In the genomic region with DNA sequence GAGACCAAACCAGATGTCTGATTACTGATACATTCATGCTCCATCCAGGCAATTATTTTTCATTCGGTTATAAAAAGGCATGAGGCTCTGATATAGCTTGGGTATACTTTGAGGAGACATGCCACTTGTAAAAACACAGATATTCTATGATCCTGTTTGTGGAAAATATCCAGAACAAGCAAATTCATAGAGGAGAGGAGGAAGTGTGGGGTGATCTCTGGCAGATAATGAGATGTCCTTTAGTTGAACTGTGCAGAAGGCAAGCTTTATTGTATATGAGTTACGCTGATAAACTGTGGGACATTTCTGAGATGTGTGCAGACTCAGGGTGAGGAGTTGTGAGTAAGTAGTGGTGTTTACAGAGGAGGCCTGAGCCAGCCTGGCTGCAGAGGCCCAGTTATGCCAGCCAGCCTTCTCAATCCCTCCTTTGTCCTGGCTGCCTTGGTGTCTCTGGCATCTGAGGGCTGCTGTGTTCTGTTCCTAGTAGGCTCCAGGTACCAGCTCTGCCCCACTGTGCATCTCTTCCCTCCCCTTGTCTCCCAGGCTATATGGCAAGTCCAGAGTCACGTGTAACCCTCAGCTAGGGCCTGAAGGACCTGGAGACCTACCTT, we compare ENCODE assay signal across 14 mouse cellular contexts. TPM values are rescaled to one million over a fixed set of nuclear protein-coding genes. Genes with fewer than 3 reads are reported as not detected.
DNase-seq lines count a peak whose midpoint lies in the region; ATAC-seq and TF ChIP-seq lines count a peak whose summit lies in the region.
"Had no signal": no experiment of that assay in that cellular context is flagged by ENCODE, and none has a peak within 500 bp of the region (broad histone marks: within the 10 kb centered on the region; RNA-seq: fewer than 3 reads in every experiment).

No protein-coding gene starts in this region.

- no peak overlapping the region for H3K4me3 ChIP-seq in kidney, postnatal 0 days (replicated peaks; ENCODE audit: low read depth, low read length)
- no peak overlapping the region for H3K4me3 ChIP-seq in midbrain, embryonic 11.5 days (ENCODE audit: low read depth, low read length)
- no peak overlapping the region for H3K4me3 ChIP-seq in midbrain, embryonic 16.5 days (ENCODE audit: low read depth, low read length)
- H3K4me3 ChIP-seq in cortical plate, adult 2 months (ENCODE audit: insufficient read depth, low read length) = no peak overlapping the region
- no peak overlapping the region for H3K4me3 ChIP-seq in stomach, postnatal 0 days (ENCODE audit: low read depth, low read length)
- H3K4me3 ChIP-seq: heart, embryonic 10.5 days; liver, embryonic 12.5 days had no signal

- no peak for DNase-seq in kidney, postnatal 0 days (ENCODE audit: low spot score)
- no peak for DNase-seq in kidney, postnatal 10 days
- DNase-seq in midbrain, embryonic 11.5 days (ENCODE audit: low spot score, missing footprints) = peak; percentile 14
- no peak for DNase-seq in stomach, postnatal 0 days (ENCODE audit: low spot score)
- DNase-seq in spleen, adult 12 weeks (ENCODE audit: low spot score) = no peak
- DNase-seq: cerebellum, adult 9-11 months had no signal

- no peak for ATAC-seq in kidney, postnatal 0 days (replicated peaks; ENCODE audit: low FRiP score, low read depth)
- ATAC-seq in midbrain, embryonic 11.5 days (ENCODE audit: low FRiP score) = no peak
- no peak for ATAC-seq in midbrain, embryonic 16.5 days
- ATAC-seq in stomach, postnatal 0 days (ENCODE audit: low FRiP score, low TSS enrichment) = peak; percentile 33; the same call in 1 of the 2 replicates
- ATAC-seq: liver, embryonic 12.5 days had no signal

- H3K27me3 ChIP-seq in kidney, postnatal 0 days (ENCODE audit: insufficient read depth, low read length) = no peaks in the 10 kb centered on the region
- peaks cover 3% of the 10 kb centered on the region for H3K27me3 ChIP-seq in midbrain, embryonic 11.5 days (ENCODE audit: control insufficient read depth, insufficient read depth, low read length)
- H3K27me3 ChIP-seq in midbrain, embryonic 16.5 days (ENCODE audit: control insufficient read depth, insufficient read depth, low read depth, low read length) = no peaks in the 10 kb centered on the region
- no peaks in the 10 kb centered on the region for H3K27me3 ChIP-seq in stomach, postnatal 0 days (ENCODE audit: control insufficient read depth, insufficient read depth, low read length)

- H3K9me3 ChIP-seq in kidney, postnatal 0 days (replicated peaks; ENCODE audit: low read length) = no peaks in the 10 kb centered on the region
- H3K9me3 ChIP-seq in midbrain, embryonic 11.5 days (ENCODE audit: control insufficient read depth, low read length) = no peaks in the 10 kb centered on the region
- H3K9me3 ChIP-seq in midbrain, embryonic 16.5 days (replicated peaks; ENCODE audit: control insufficient read depth, low read length, poor library complexity, severe bottlenecking) = no peaks in the 10 kb centered on the region
- no peaks in the 10 kb centered on the region for H3K9me3 ChIP-seq in stomach, postnatal 0 days (ENCODE audit: control insufficient read depth, low read length)
- H3K9me3 ChIP-seq: heart, embryonic 10.5 days; liver, embryonic 12.5 days had no signal

- H3K27ac ChIP-seq in kidney, postnatal 0 days = 0 out of 2 replicates have a peak overlapping the region, but pooled peaks have one; percentile 6
- no peak overlapping the region for H3K27ac ChIP-seq in midbrain, embryonic 11.5 days (ENCODE audit: low read depth, low read length)
- H3K27ac ChIP-seq in midbrain, embryonic 16.5 days (ENCODE audit: low read length) = no peak overlapping the region
- 0 out of 2 replicates have a peak overlapping the region, but pooled peaks have one; percentile 24 for H3K27ac ChIP-seq in cortical plate, adult 2 months (ENCODE audit: insufficient read depth, low read length)
- H3K27ac ChIP-seq in stomach, postnatal 0 days (replicated peaks) = peak overlapping the region; percentile 70
- H3K27ac ChIP-seq: heart, embryonic 10.5 days; liver, embryonic 12.5 days; macrophage had no signal

- TF ChIP-seq POLR2A in cortical plate, adult 2 months (IDR thresholded peaks at IDR 0.05; ENCODE audit: extremely low read depth, insufficient read depth, low read length) = no peak

- H3K4me1 ChIP-seq in kidney, postnatal 0 days (replicated peaks; ENCODE audit: insufficient read depth, low read length) = no peaks in the 10 kb centered on the region
- H3K4me1 ChIP-seq in midbrain, embryonic 11.5 days (ENCODE audit: control insufficient read depth, insufficient read depth, low read length) = peaks cover 10% of the 10 kb centered on the region
- peaks cover 3% of the 10 kb centered on the region; the same call in 1 of the 2 replicates for H3K4me1 ChIP-seq in midbrain, embryonic 16.5 days (ENCODE audit: control insufficient read depth, insufficient read depth, low read length)
- peaks cover 3% of the 10 kb centered on the region; the same call in 1 of the 2 replicates for H3K4me1 ChIP-seq in cortical plate, adult 2 months (ENCODE audit: control insufficient read depth, insufficient read depth, low read length)
- H3K4me1 ChIP-seq in stomach, postnatal 0 days (replicated peaks; ENCODE audit: control insufficient read depth, insufficient read depth) = no peaks in the 10 kb centered on the region

- H3K9ac ChIP-seq in kidney, postnatal 0 days (ENCODE audit: low read depth, low read length) = no peak overlapping the region
- no peak overlapping the region for H3K9ac ChIP-seq in midbrain, embryonic 11.5 days (ENCODE audit: low read length)
- no peak overlapping the region for H3K9ac ChIP-seq in midbrain, embryonic 16.5 days (ENCODE audit: low read depth, low read length)
- no peak overlapping the region for H3K9ac ChIP-seq in stomach, postnatal 0 days (ENCODE audit: low read length)
- H3K9ac ChIP-seq: liver, embryonic 12.5 days; lung, embryonic 14.5 days had no signal

- no peak for TF ChIP-seq EP300 in stomach, postnatal 0 days (optimal IDR thresholded peaks at IDR 0.05)

- H3K4me2 ChIP-seq in kidney, postnatal 0 days (ENCODE audit: low read length) = no peak overlapping the region
- no peak overlapping the region for H3K4me2 ChIP-seq in midbrain, embryonic 11.5 days
- no peak overlapping the region for H3K4me2 ChIP-seq in midbrain, embryonic 16.5 days (ENCODE audit: low read length)
- no peak overlapping the region for H3K4me2 ChIP-seq in stomach, postnatal 0 days (replicated peaks; ENCODE audit: low read depth)
- H3K4me2 ChIP-seq: liver, embryonic 12.5 days; lung, embryonic 14.5 days had no signal

- H3K36me3 ChIP-seq in kidney, postnatal 0 days (ENCODE audit: insufficient read depth, low read length) = no peaks in the 10 kb centered on the region
- H3K36me3 ChIP-seq in midbrain, embryonic 11.5 days (ENCODE audit: control insufficient read depth, insufficient read depth, low read length) = no peaks in the 10 kb centered on the region
- H3K36me3 ChIP-seq in midbrain, embryonic 16.5 days (ENCODE audit: control insufficient read depth, insufficient read depth, low read length) = no peaks in the 10 kb centered on the region
- H3K36me3 ChIP-seq in stomach, postnatal 0 days (ENCODE audit: control insufficient read depth, insufficient read depth, low read length) = no peaks in the 10 kb centered on the region
- H3K36me3 ChIP-seq: heart, embryonic 10.5 days; liver, embryonic 12.5 days had no signal

- no peak for TF ChIP-seq CTCF in kidney, postnatal 0 days (IDR thresholded peaks at IDR 0.05; ENCODE audit: low read depth)
- no peak for TF ChIP-seq CTCF in cortical plate, adult 2 months (IDR thresholded peaks at IDR 0.05; ENCODE audit: extremely low read depth, insufficient read depth, low read length)
- TF ChIP-seq CTCF in stomach, postnatal 0 days (IDR thresholded peaks at IDR 0.05; ENCODE audit: low read depth) = no peak

- 68% methylated on average over 3 of the region's 3 CpGs for WGBS in kidney, postnatal 0 days
- 84% methylated on average over 3 of the region's 3 CpGs for WGBS in midbrain, embryonic 11.5 days
- 77% methylated on average over 3 of the region's 3 CpGs for WGBS in midbrain, embryonic 16.5 days
- WGBS in stomach, postnatal 0 days = 60% methylated on average over 3 of the region's 3 CpGs

RNA-seq across cellular contexts. Expression of gene Noxa1, which starts 3.2 kb away (rescaled TPM):
- polyA plus RNA-seq in kidney, postnatal 0 days (2015; fragmentation: Nextera tagmentation; extraction: Ambion mirVana) = 0.41 and 0.43 TPM in 2 replicates
- not detected in 2 replicates for polyA plus RNA-seq in midbrain, embryonic 11.5 days (2014; fragmentation: Nextera tagmentation; extraction: Ambion mirVana)
- polyA plus RNA-seq in midbrain, embryonic 16.5 days (2015; fragmentation: Nextera tagmentation; extraction: Ambion mirVana) = not detected in 2 replicates
- not detected in 2 replicates for polyA plus RNA-seq in cortical plate, adult 2 months (2012; rRNA removed)
- polyA plus RNA-seq in stomach, postnatal 0 days (2015; fragmentation: Nextera tagmentation; extraction: Ambion mirVana) = 4.0 and 4.4 TPM in 2 replicates
- polyA plus RNA-seq: forebrain, embryonic 14.5 days; macrophage had no signal

RNA-seq across cellular contexts. Expression of gene Entpd8, which starts 18.0 kb away (rescaled TPM):
- 6.2 TPM in 2 replicates for polyA plus RNA-seq in kidney, postnatal 0 days (2015; fragmentation: Nextera tagmentation; extraction: Ambion mirVana)
- polyA plus RNA-seq in midbrain, embryonic 11.5 days (2014; fragmentation: Nextera tagmentation; extraction: Ambion mirVana) = not detected in 2 replicates
- not detected in 2 replicates for polyA plus RNA-seq in midbrain, embryonic 16.5 days (2015; fragmentation: Nextera tagmentation; extraction: Ambion mirVana)
- not detected in 2 replicates for polyA plus RNA-seq in cortical plate, adult 2 months (2012; rRNA removed)
- 3.3 TPM in 2 replicates for polyA plus RNA-seq in stomach, postnatal 0 days (2015; fragmentation: Nextera tagmentation; extraction: Ambion mirVana)
- polyA plus RNA-seq: forebrain, embryonic 14.5 days; lung, embryonic 14.5 days; macrophage; neural tube, embryonic 11.5 days had no signal

RNA-seq across cellular contexts. Expression of gene Nsmf, which starts 44.0 kb away (rescaled TPM):
- polyA plus RNA-seq in kidney, postnatal 0 days (2015; fragmentation: Nextera tagmentation; extraction: Ambion mirVana) = 71.0 and 74.6 TPM in 2 replicates
- polyA plus RNA-seq in midbrain, embryonic 11.5 days (2014; fragmentation: Nextera tagmentation; extraction: Ambion mirVana) = 34.2 and 34.7 TPM in 2 replicates
- 176 and 188 TPM in 2 replicates for polyA plus RNA-seq in midbrain, embryonic 16.5 days (2015; fragmentation: Nextera tagmentation; extraction: Ambion mirVana)
- polyA plus RNA-seq in cortical plate, adult 2 months (2012; rRNA removed) = 724 and 838 TPM in 2 replicates
- 23.5 and 30.2 TPM in 2 replicates for polyA plus RNA-seq in stomach, postnatal 0 days (2015; fragmentation: Nextera tagmentation; extraction: Ambion mirVana)

Comparison
In these comparisons a context has a peak if more than half of its experiments do, and no peak if none do; other contexts are left out.
1. H3K27ac ChIP-seq: peak in kidney, postnatal 0 days (single experiment), cortical plate, adult 2 months (single experiment) and stomach, postnatal 0 days (single experiment); none in midbrain, embryonic 11.5 days (single experiment) and midbrain, embryonic 16.5 days (single experiment).